Mouse (Mus musculus): ENCODE results near the gene Apaf1. TPM values are rescaled to one million over a fixed set of nuclear protein-coding genes. Genes with fewer than 3 reads are reported as not detected.

The Apaf1 gene
- total RNA-seq, 1 experiment, result 25.7 TPM

GRCm38 (mm10) chr10:91032399-91032798 lies 50.2 kb downstream of the Apaf1 start:
- peak; percentile 74 for TF ChIP-seq ZC3H11A (IDR thresholded peaks at IDR 0.05; ENCODE audit: borderline replicate concordance, low read depth, low read length)
- TF ChIP-seq ZNF384 (IDR thresholded peaks at IDR 0.05; ENCODE audit: low read depth, low read length), result no peak
- H3K4me3 ChIP-seq (ENCODE audit: insufficient read depth in 1 of 2, low read depth in 1 of 2, low read length in 2 of 2, poor library complexity in 1 of 2, severe bottlenecking in 1 of 2), result no peak overlapping the region
- H3K4me1 ChIP-seq (ENCODE audit: control insufficient read depth in 2 of 2, insufficient read depth in 2 of 2, low read length in 2 of 2, poor library complexity in 1 of 2), result peaks cover 2% of the 10 kb centered on the region in 2 experiments; a peak in 2 of 4 replicates
- no peak overlapping the region for H3K27ac ChIP-seq (ENCODE audit: insufficient read depth, low read depth, low read length, poor library complexity, severe bottlenecking)
- peak; percentile 57 for DNase-seq (ENCODE audit: low read depth, low spot score)
- in situ Hi-C loops (cut with MboI; ENCODE audit: low sequenced_read_pairs in 2 of 2, unreplicated experiment in 2 of 2), result loop anchor here (10.0 kb wide), 1 partner anchor 298 kb away; no protein-coding TSS in a partner anchor
- peaks cover 9% of the 10 kb centered on the region for H3K36me3 ChIP-seq (ENCODE audit: control insufficient read depth, insufficient read depth, low read length, poor library complexity, severe bottlenecking)
- no peak overlapping the region for H3K9ac ChIP-seq (ENCODE audit: insufficient read depth, low read depth, low read length, poor library complexity, severe bottlenecking)
- H3K9me3 ChIP-seq (ENCODE audit: control insufficient read depth, insufficient read depth, low read depth, low read length), result no peaks in the 10 kb centered on the region

- Histone ChIP-seq H3K4me1 (ENCODE audit: control insufficient read depth in 2 of 2, insufficient read depth in 2 of 2, low read length in 2 of 2, poor library complexity in 1 of 2) (peaks cover 2% of the 10 kb centered on the region in 2 experiments; a peak in 2 of 4 replicates), H3K4me3 (ENCODE audit: insufficient read depth in 1 of 2, low read depth in 1 of 2, low read length in 2 of 2, poor library complexity in 1 of 2, severe bottlenecking in 1 of 2) (no peak overlapping the region), H3K36me3 (ENCODE audit: control insufficient read depth, insufficient read depth, low read length, poor library complexity, severe bottlenecking) (peaks cover 9% of the 10 kb centered on the region), H3K9me3 (ENCODE audit: control insufficient read depth, insufficient read depth, low read depth, low read length) (no peaks in the 10 kb centered on the region), H3K27ac (ENCODE audit: insufficient read depth, low read depth, low read length, poor library complexity, severe bottlenecking) (no peak overlapping the region), H3K9ac (ENCODE audit: insufficient read depth, low read depth, low read length, poor library complexity, severe bottlenecking) (no peak overlapping the region)
- no peak for TF ChIP-seq MAFK (IDR thresholded peaks at IDR 0.05; ENCODE audit: insufficient read depth, low read depth, low read length)
- TF ChIP-seq ZC3H11A (IDR thresholded peaks at IDR 0.05; ENCODE audit: borderline replicate concordance, low read depth, low read length), result no peak
- no peak for TF ChIP-seq HCFC1 (IDR thresholded peaks at IDR 0.05; ENCODE audit: borderline replicate concordance, insufficient read depth, low read length)
- TF ChIP-seq ZNF384 (IDR thresholded peaks at IDR 0.05; ENCODE audit: low read depth, low read length), result no peak
- no peak for TF ChIP-seq CHD2 (IDR thresholded peaks at IDR 0.05; ENCODE audit: low read depth, low read length)
- in situ Hi-C loops (cut with MboI; ENCODE audit: low sequenced_read_pairs in 2 of 2, unreplicated experiment in 2 of 2), result loop anchor here (10.0 kb wide), 1 partner anchor 296 kb away; no protein-coding TSS in a partner anchor
- no peak for DNase-seq (ENCODE audit: low read depth, low spot score)
These were observed 51.4 kb downstream of the Apaf1 start for GRCm38 (mm10) chr10:91031176-91031575.

- TF ChIP-seq MAFK (IDR thresholded peaks at IDR 0.05; ENCODE audit: insufficient read depth, low read depth, low read length), result no peak
- in situ Hi-C loops (cut with MboI; ENCODE audit: low sequenced_read_pairs in 2 of 2, unreplicated experiment in 2 of 2), result no loop called here
These were observed 53.5 kb downstream of the Apaf1 start for GRCm38 (mm10) chr10:91029002-91029539.

GRCm38 (mm10) chr10:91027964-91028363 lies 54.6 kb downstream of the Apaf1 start:
- Histone ChIP-seq H3K27ac (ENCODE audit: insufficient read depth, low read depth, low read length, poor library complexity, severe bottlenecking) (no peak overlapping the region), H3K9me3 (ENCODE audit: control insufficient read depth, insufficient read depth, low read depth, low read length) (no peaks in the 10 kb centered on the region), H3K36me3 (ENCODE audit: control insufficient read depth, insufficient read depth, low read length, poor library complexity, severe bottlenecking) (peaks cover 9% of the 10 kb centered on the region), H3K4me1 (ENCODE audit: control insufficient read depth in 2 of 2, insufficient read depth in 2 of 2, low read length in 2 of 2, poor library complexity in 1 of 2) (peaks cover 0 to 2% of the 10 kb centered on the region in 2 experiments; a peak in 1 of 4 replicates), H3K4me3 (ENCODE audit: insufficient read depth in 1 of 2, low read depth in 1 of 2, low read length in 2 of 2, poor library complexity in 1 of 2, severe bottlenecking in 1 of 2) (no peak overlapping the region), H3K9ac (ENCODE audit: insufficient read depth, low read depth, low read length, poor library complexity, severe bottlenecking) (no peak overlapping the region)
- peak; percentile 26 for DNase-seq (ENCODE audit: low read depth, low spot score)
- TF ChIP-seq HCFC1 (IDR thresholded peaks at IDR 0.05; ENCODE audit: borderline replicate concordance, insufficient read depth, low read length), result no peak
- TF ChIP-seq CHD2 (IDR thresholded peaks at IDR 0.05; ENCODE audit: low read depth, low read length), result no peak
- no peak for TF ChIP-seq ZC3H11A (IDR thresholded peaks at IDR 0.05; ENCODE audit: borderline replicate concordance, low read depth, low read length)
- no peak for TF ChIP-seq ZNF384 (IDR thresholded peaks at IDR 0.05; ENCODE audit: low read depth, low read length)
- TF ChIP-seq MAFK (IDR thresholded peaks at IDR 0.05; ENCODE audit: insufficient read depth, low read depth, low read length), result no peak
- in situ Hi-C loops (cut with MboI; ENCODE audit: low sequenced_read_pairs in 2 of 2, unreplicated experiment in 2 of 2), result no loop called here

More at GRCm38 (mm10) chr10:91029002-91029539, 53.5 kb downstream of the Apaf1 start:
- Histone ChIP-seq H3K9ac (ENCODE audit: insufficient read depth, low read depth, low read length, poor library complexity, severe bottlenecking) (no peak overlapping the region), H3K4me1 (ENCODE audit: control insufficient read depth in 2 of 2, insufficient read depth in 2 of 2, low read length in 2 of 2, poor library complexity in 1 of 2) (peaks cover 0 to 2% of the 10 kb centered on the region in 2 experiments; a peak in 1 of 4 replicates), H3K4me3 (ENCODE audit: insufficient read depth in 1 of 2, low read depth in 1 of 2, low read length in 2 of 2, poor library complexity in 1 of 2, severe bottlenecking in 1 of 2) (no peak overlapping the region), H3K9me3 (ENCODE audit: control insufficient read depth, insufficient read depth, low read depth, low read length) (no peaks in the 10 kb centered on the region), H3K27ac (ENCODE audit: insufficient read depth, low read depth, low read length, poor library complexity, severe bottlenecking) (no peak overlapping the region), H3K36me3 (ENCODE audit: control insufficient read depth, insufficient read depth, low read length, poor library complexity, severe bottlenecking) (peaks cover 9% of the 10 kb centered on the region)
- no peak for DNase-seq (ENCODE audit: low read depth, low spot score)

- DNase-seq (ENCODE audit: low read depth, low spot score), result no peak
- in situ Hi-C loops (cut with MboI; ENCODE audit: low sequenced_read_pairs in 2 of 2, unreplicated experiment in 2 of 2), result no loop called here
These were observed 55.1 kb downstream of the Apaf1 start for GRCm38 (mm10) chr10:91027468-91027867.

More at GRCm38 (mm10) chr10:91027468-91027867, 55.1 kb downstream of the Apaf1 start:
- peaks cover 0 to 2% of the 10 kb centered on the region in 2 experiments; a peak in 1 of 4 replicates for H3K4me1 ChIP-seq (ENCODE audit: control insufficient read depth in 2 of 2, insufficient read depth in 2 of 2, low read length in 2 of 2, poor library complexity in 1 of 2)
- H3K27ac ChIP-seq (ENCODE audit: insufficient read depth, low read depth, low read length, poor library complexity, severe bottlenecking), result no peak overlapping the region
- no peaks in the 10 kb centered on the region for H3K9me3 ChIP-seq (ENCODE audit: control insufficient read depth, insufficient read depth, low read depth, low read length)
- no peak overlapping the region for H3K9ac ChIP-seq (ENCODE audit: insufficient read depth, low read depth, low read length, poor library complexity, severe bottlenecking)
- TF ChIP-seq MAFK (IDR thresholded peaks at IDR 0.05; ENCODE audit: insufficient read depth, low read depth, low read length) (no peak), HCFC1 (IDR thresholded peaks at IDR 0.05; ENCODE audit: borderline replicate concordance, insufficient read depth, low read length) (no peak), ZNF384 (IDR thresholded peaks at IDR 0.05; ENCODE audit: low read depth, low read length) (no peak), CHD2 (IDR thresholded peaks at IDR 0.05; ENCODE audit: low read depth, low read length) (no peak), ZC3H11A (IDR thresholded peaks at IDR 0.05; ENCODE audit: borderline replicate concordance, low read depth, low read length) (no peak)
- peaks cover 9% of the 10 kb centered on the region for H3K36me3 ChIP-seq (ENCODE audit: control insufficient read depth, insufficient read depth, low read length, poor library complexity, severe bottlenecking)
- no peak overlapping the region for H3K4me3 ChIP-seq (ENCODE audit: insufficient read depth in 1 of 2, low read depth in 1 of 2, low read length in 2 of 2, poor library complexity in 1 of 2, severe bottlenecking in 1 of 2)
